Mouse (Mus musculus) brain, embryonic 14.5 days (tissue): ENCODE measurements around the gene Nr3c2.

Source experiments
- CTCF ChIP-seq: fragments of 200-500 bp; IDR thresholded peaks from 2 replicates; pipeline ENCODE4 v1.5.1; 2012; ENCODE audit warnings: inconsistent platforms, mild to moderate bottlenecking, moderate library complexity, borderline replicate concordance; ENCODE audit not compliant: insufficient read depth, insufficient read length; ENCODE audit errors: extremely low read depth
- POLR2A ChIP-seq: fragments of 200-500 bp; IDR thresholded peaks from 2 replicates; pipeline ENCODE4 v1.6.1; 2012; ENCODE audit warnings: mild to moderate bottlenecking, inconsistent platforms, borderline replicate concordance; ENCODE audit not compliant: poor library complexity, insufficient read depth, insufficient read length, severe bottlenecking; ENCODE audit errors: extremely low read depth

DNA sequence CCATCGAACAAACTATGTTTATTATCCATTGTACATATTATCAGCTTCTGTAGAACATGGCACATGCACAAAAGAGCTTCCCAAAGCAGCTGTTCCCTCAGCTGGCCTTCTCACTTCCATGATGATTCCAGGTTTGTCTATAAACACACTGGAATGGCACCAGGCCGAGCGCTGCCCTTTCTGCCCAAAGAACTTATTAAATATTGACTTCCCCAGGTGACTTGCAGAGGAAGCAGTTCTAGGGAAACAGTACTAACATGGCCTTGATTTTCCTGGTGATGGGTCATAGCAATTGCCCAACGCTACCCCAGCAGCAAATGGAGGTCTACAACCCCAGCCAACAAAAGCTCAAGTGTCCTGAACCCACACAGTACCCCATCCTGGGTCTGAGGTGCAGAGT, 379.0 kb downstream of the Nr3c2 start:
- TF ChIP-seq POLR2A (no peak), CTCF (no peak)
